Mouse (Mus musculus): ENCODE measurements at regions not wholly inside any gene's neighbourhood (a gene's known extent, or its start where the extent isn't known, plus 50 kb on each side); places are given as distances from the start of the nearest gene placed in this dataset.

DNA sequence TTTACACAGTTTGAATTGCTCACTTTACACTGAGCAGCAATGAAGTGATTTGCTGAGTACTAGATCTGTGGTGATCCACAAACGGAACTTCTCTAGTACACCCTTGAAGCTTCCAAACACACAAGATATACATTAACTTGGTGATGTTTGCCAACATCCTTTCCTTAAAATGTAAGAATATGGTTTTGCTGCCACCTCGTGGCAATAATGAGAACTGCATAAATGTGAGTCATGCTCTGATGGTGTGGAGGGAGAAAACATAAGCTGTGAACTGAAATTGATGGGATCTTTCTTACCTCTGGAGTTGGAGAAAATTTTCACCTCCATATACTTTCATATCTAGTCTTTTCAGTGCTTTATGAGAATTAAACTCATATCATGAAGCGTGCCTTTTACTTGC, 51.6 kb downstream of the Bex3 start:
- peak; percentile 5 for DNase-seq (ENCODE audit: low spot score)

- no peak for DNase-seq (ENCODE audit: low spot score)
These were observed 95.8 kb downstream of the Bex3 start for GRCm38 (mm10) chrX:136365809-136366208.

Measured in ovary, postnatal 36 days (tissue).